Mouse (Mus musculus): ENCODE data around the gene Sp1.

The Sp1 gene

DNA sequence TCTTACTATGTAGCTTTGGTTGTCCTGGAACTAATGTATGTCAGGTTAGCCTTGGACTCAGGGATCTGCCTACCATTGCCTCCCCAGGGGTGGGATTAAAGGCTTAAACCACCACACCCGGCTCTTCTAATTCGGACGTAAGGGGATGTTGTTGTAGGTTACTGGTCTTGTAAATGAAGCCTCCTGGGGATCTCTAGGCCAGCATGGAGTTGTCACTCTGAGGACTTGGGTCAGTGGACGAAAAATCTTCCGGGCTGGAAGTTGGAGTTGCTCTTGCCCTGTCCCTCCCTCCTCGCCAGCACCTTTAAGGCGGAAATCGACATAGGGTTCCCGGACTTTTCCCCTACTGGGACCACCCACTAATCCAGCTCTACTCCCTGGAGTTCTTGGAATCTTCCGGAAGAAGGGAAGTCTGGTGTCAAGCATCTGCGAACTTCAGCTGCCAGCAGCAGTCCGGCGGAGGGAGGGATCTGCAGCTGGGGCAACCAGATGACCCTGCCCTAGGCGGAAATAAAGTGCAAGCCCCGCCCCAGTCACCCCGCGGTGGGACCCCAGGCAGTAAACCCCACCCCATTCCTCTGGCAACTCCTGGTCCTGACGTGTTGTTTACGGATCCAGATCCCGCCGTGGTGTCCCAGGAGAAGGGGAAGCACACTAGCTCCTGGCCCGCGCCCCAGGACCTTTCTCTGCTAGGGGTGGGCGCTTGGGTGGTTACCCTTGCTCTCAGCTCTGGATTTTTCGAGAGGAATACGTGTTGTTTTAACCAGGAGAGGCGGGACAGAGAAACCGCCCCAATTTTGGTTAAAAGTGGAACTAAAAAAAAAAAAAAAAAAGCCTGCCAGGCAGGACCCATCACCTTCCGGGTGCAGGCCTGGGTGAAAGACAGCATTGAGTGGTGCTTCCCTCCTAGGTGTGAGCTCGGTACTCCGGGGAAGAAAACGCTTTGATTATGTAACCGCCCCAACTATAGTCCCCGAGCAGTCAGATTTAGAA is 6.4 kb upstream of the Sp1 start:
- in situ Hi-C loops (cut with MboI, MseI) = no loop called here

DNA sequence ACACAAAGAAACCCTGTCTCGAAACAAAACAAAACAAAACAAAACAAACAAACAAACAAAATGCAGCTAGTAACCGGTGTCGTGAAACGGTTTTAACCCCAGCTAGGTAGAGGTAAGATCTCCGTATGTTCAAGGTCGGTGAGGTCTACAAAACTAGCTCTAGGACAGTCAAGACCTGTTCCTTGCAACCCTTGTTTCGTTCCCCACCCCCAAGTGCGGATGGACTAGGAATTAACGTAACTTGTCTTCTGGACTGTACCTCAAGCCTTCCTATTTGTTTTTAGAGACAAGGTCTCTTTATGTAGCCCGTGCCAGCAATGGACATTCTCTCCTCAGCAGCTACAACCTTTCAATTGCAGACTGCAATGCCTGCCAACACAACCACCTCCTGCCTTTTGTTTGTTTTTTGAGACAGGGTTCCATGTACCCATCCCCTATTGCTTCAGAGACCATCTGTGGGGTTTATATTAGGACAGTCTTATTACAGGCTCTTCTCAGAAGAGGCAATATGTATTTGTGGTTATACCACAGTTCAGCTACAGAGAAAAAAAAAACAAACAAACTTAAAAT is 5.4 kb upstream of the Sp1 start:
- in situ Hi-C loops (cut with MboI, MseI) = no loop called here

DNA sequence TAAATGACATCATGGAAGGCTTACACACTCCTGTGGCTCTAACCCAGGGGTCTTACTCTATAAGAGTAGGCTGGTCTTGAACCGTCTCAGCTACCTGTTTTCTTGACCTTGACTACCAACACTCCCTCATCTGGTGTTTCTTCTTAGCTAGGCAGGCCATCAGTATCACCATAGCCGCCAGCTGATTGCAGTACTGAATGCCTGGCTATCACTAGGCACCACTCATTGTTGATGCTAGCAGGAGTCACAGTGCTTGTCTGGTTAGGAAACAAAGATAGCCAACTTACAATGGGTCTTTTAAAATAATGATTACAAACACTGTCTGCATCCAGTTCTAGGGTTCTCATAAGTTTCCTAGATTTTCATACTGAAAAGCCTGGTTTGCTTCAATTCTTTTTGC is 4.7 kb upstream of the Sp1 start:
- in situ Hi-C loops (cut with MboI, MseI) = no loop called here

DNA sequence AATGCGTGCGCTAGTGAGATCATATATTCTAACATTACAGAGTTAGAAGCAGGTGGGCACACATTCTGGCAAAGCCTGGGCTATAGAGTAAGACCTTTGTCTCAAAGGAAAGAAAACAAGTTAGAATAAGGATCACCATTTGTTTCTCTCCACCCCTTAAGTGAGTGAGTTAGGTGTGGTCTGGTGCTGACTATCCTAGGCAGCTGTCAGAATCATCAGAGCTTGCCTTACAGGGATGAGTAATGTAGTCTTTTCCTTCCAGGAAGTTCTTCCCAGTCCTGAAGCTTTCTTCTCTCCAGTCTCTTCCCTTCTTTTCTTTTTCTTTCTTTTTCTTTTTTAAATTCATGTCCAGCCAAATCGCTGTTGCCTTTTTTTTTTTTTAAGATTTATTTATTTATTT is 3.7 kb upstream of the Sp1 start:
- in situ Hi-C loops (cut with MboI, MseI) = no loop called here

DNA sequence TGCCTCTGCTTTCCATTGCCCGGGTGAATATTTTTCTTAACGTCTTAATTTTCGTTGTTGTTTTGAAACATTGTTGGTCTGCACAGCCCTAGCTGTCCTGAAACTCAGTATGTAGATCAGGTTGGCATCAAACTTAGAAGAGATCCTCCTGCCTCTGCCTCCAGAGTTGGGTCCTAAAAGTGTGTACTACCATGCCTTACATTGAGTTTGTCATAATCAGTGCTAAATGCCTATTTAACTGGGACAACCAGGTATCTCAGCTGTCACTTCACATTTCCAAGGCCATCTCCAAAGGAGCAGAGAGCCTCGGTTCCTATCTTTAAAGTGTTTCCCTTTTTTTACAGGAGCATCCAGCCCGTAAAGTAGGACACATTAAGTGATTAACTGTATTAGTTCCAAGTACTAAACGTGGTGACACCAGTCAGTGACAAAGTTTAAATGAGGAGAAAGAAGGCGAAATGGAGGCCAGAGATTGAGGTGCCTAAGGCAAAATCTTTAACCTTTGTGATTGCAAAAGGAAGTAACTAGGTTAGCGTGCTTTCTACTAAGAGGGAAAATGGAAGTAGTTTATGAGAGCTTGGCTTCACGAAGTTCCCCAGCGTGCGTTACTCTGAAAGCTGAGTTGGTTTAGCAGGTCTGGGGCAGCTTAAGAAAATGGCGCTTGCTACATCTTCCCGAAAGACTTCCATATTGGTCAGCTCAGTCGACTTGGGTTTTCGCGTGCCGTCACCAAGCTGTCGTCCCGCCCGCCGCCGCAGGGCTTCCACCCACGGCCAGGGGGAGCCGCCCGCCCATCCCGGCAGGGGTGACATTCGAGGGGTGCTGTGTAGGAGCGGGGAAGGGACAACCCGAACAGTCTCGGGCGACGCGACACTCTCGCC is 1.1 kb upstream of the Sp1 start:
- in situ Hi-C loops (cut with MboI, MseI) = no loop called here

GRCm38 (mm10) chr15:102406196-102406911 is 411 bp downstream of the Sp1 start:
- in situ Hi-C loops (cut with MboI, MseI) = no loop called here

GRCm38 (mm10) chr15:102406912-102407580 is 1.1 kb downstream of the Sp1 start:
- in situ Hi-C loops (cut with MboI, MseI) = no loop called here

DNA sequence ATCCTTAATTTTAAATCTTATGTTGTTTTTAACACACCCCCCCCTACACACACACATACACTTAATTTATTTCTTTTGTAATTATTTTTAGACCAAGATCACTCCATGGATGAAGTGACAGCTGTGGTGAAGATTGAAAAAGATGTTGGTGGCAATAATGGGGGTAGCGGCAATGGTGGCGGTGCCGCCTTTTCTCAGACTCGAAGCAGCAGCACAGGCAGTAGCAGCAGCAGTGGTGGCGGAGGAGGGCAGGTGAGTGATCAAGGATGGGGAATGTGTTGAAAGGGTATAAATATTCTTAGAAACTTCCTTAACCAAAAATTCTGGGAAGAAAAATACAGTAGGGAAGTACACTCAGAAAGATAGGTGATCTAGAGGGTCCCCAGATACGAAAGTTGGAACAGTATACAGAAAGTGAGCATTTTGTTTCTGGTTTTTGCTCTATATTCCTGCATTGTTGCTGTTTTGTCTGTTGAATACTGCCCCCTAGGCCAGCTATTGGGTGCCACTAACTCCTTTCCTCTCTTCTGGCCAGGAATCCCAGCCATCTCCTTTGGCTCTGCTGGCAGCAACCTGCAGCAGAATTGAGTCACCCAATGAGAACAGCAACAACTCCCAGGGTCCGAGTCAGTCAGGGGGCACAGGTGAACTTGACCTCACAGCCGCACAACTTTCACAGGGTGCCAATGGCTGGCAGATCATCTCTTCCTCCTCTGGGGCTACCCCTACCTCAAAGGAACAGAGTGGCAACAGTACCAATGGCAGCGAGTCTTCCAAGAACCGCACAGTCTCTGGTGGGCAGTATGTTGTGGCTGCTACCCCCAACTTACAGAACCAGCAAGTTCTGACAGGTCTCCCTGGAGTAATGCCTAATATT is 2.0 kb downstream of the Sp1 start:
- in situ Hi-C loops (cut with MboI, MseI) = no loop called here

DNA sequence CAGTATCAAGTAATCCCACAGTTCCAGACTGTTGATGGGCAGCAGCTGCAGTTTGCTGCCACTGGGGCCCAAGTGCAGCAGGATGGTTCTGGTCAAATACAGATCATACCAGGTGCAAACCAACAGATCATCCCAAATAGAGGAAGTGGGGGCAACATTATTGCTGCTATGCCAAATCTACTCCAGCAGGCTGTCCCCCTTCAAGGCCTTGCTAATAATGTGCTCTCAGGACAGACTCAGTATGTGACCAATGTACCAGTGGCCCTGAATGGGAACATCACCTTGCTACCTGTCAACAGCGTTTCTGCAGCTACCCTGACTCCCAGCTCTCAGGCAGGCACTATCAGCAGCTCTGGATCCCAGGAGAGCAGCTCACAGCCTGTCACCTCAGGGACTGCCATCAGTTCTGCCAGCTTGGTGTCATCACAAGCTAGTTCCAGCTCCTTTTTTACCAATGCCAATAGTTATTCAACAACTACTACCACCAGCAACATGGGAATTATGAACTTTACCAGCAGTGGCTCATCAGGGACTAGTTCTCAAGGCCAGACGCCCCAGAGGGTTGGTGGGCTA is 2.7 kb downstream of the Sp1 start:
- in situ Hi-C loops (cut with MboI, MseI) = no loop called here

DNA sequence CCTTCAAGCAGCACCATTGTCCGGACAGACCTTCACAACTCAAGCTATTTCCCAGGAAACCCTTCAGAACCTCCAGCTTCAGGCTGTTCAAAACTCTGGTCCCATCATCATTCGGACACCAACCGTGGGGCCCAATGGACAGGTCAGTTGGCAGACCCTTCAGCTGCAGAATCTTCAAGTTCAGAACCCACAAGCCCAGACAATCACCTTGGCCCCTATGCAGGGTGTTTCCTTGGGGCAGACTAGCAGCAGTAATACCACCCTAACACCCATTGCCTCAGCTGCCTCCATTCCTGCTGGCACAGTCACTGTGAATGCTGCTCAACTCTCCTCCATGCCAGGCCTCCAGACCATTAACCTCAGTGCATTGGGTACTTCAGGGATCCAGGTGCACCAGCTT is 3.3 kb downstream of the Sp1 start:
- in situ Hi-C loops (cut with MboI, MseI) = no loop called here

DNA sequence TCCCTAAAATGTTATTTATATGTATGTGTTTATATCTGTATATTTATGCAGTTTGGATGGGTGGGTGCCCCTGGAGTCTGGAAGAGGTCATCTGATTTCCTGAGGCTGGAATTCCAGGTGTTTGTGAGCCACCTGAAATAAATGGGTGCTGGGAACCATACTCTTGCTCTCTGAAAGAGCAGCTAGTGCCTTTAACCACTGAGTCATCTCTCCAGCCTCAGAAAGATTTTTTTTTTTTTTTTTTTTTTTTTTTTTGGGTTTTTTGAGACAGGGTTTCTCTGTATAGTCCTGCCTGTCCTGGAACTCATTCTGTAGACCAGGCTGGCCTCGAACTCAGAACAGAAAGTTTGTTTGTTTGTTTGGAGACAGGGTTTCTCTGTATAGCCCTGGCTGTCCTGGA is 5.1 kb downstream of the Sp1 start:
- in situ Hi-C loops (cut with MboI, MseI) = no loop called here

GRCm38 (mm10) chr15:102413687-102414086 is 7.7 kb downstream of the Sp1 start:
- in situ Hi-C loops (cut with MboI, MseI) = no loop called here

DNA sequence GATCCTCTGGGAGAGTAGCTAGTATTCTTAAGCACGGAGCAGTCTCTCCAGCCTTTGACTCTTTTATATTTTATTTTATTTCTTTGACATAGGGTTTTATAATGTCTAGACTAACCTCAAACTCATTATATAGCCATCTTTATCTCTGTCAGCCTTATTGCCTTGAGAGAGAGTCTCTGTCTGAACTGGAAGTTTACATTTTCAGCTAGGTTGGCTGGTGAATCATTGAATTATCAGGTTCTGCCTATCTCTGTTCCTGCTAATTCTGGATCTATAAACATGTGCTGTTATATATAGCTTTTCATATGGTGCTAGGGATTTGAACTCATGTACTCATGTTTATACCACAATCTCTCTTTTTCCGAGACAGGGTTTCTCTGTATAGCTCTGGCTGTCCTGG is 11.6 kb downstream of the Sp1 start:
- in situ Hi-C loops (cut with MboI, MseI) = no loop called here

DNA sequence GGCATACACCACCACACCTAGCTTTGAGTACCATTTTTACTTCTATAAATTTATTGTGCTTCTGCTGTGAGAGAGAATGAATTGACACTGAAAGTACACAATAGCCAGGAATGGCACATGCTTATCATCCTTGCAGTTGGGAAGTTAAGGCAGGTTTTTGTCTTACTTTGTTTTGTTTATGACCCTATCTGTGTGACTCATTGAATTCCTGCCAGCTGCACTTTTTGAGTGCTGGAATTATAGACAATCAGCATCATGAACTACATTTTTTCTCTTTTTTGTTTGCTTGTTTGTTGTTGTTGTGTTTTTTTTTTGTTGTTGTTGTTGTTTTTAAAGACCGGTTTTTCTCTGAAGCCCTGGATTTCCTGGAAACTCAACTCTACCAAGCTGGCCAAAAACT is 15.0 kb downstream of the Sp1 start:
- in situ Hi-C loops (cut with MboI, MseI) = no loop called here

GRCm38 (mm10) chr15:102421437-102421836 is 15.5 kb downstream of the Sp1 start:
- in situ Hi-C loops (cut with MboI, MseI) = no loop called here

GRCm38 (mm10) chr15:102423602-102424240 is 17.8 kb downstream of the Sp1 start:
- in situ Hi-C loops (cut with MboI, MseI) = no loop called here

DNA sequence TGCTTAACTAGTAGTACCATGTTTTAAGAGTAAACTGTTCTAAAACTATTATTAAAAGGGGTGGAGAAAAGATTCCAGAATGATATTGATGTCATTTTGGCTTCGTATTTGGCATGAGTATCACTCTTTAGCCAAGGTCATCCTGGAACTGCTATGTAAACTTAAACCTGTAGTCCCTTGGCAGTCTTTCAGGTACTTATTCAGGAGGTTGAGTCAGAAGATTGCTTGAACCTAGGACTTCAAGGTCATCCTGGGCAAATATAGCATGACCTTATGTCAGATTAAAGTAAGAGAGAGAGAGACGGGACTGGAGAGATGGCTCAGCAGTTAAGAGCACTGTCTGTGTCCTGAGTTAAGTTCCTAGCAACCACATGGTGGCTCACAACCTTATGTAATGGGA is 18.7 kb downstream of the Sp1 start:
- in situ Hi-C loops (cut with MboI, MseI) = no loop called here

GRCm38 (mm10) chr15:102426963-102427362 is 21.0 kb downstream of the Sp1 start:
- in situ Hi-C loops (cut with MboI, MseI) = no loop called here

DNA sequence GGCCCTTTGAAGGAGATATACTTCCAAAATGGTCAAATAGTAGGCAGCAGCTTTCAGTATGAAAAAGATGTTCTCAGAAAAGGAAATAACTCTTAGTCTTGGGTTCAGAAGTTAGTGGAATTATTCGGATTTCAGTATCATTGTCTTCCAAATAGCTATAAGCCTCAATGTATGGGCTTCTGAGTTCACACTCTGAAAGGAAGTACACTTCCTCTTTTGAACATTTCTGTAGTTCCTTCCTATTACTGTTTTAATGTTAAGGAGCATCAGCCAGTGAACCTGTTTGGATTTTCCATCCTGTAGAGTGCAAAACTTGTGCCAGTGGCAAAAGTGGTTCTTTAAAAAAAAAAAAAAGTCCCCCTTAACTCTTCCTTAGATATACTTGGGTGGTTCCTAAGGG is 26.1 kb downstream of the Sp1 start:
- in situ Hi-C loops (cut with MboI, MseI) = no loop called here
